Mouse (Mus musculus) embryonic stem cell, embryonic (primary cell): ENCODE results near the gene Afg1l.

Experiments
- CTCF ChIA-PET, 4 experiments: fragments of 300-600 bp in 2 of 4; fragments of 350-600 bp in 2 of 4; sonication (Branson Sonifier 250); formaldehyde crosslinking; loops; one replicate each; lab custom pipeline; 2022; ENCODE audit warnings: inconsistent platforms in 2 of 4; lab: Charles Lee
- POLR2A ChIA-PET, 4 experiments: fragments of 300-600 bp in 2 of 4; fragments of 350-600 bp in 2 of 4; sonication (Branson Sonifier 250); formaldehyde crosslinking; loops; one replicate each; lab custom pipeline; 2022; ENCODE audit warnings: antibody characterized with exemption in 4 of 4, inconsistent platforms in 1 of 4; lab: Charles Lee

The Afg1l gene

DNA sequence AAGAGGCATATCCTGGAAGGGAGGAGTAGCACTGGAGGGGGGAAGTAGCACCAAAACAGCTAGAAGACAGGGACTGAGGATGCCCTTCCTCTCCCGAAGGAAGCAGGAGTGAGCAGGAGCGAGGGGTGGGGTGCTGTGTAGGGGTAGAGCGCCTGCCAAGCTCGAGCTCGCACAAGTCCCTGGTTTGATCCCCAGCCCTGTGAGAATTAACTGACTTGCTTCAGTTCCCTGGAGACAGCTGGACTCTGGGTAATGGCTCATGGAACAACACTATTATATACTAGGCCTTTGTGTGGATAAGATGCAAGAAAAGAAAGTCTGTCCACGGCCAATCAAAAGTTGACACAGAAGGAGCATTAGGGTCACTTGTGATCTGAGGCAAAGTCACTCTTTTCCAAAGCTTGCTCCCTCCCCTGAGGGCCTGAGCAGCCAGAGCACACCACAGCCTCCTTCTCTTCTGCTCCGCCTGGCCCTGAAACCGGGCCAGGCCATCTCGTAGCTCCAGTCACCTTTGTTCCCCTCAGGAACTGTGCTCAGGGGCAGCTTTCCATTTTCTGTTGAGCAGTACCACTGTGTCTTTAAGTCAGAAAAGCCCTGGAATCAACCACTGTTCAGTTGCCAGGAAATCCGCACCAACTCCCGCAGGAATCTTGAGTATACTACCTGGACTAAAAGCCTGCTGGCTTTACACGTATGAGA lies 132.0 kb downstream of the Afg1l start:
- ChIA-PET CTCF (interaction anchor here (0.7 to 2.7 kb wide), 6 partner anchors 9 to 666 kb away, joined by 3 to 14 read pairs (median 4); no protein-coding TSS in a partner anchor), POLR2A (interaction anchor here in 2 of 4 experiments (0.6 to 4.0 kb wide), 9 partner anchors 9 to 334 kb away, joined by 3 to 17 read pairs (median 3); no protein-coding TSS in a partner anchor)

DNA sequence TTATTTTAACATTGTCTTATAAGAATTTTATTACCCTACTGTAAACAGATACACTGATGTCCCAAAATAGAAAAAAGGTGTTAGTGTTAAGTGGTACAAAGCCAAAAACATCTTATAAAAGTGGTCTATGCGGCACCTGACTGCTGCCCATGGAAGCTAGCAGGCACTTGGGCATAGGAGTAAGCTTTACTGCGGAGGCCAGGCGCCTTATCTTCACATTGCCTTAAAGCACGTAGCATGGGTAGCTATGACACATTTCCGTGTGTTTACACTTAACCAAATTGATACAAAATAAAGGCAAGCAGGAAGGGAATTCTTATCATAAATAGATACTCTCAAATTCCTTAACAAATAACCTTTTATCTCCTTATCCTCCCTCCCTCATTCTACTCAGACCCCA lies 135.7 kb downstream of the Afg1l start:
- ChIA-PET CTCF (interaction anchor here in 1 of 4 experiments (0.6 kb wide), 1 partner anchor 9 kb away, joined by 3 read pairs; no protein-coding TSS in a partner anchor), POLR2A (interaction anchor here in 1 of 4 experiments (0.6 kb wide), 1 partner anchor 37 kb away, joined by 3 read pairs; no protein-coding TSS in a partner anchor)

- ChIA-PET POLR2A (interaction anchor here in 1 of 4 experiments (1.0 kb wide), 1 partner anchor 218 kb away, joined by 3 read pairs; no protein-coding TSS in a partner anchor), CTCF (no interaction called here)
Measured at GRCm38 (mm10) chr10:42341815-42342457, 136.4 kb downstream of the Afg1l start.

DNA sequence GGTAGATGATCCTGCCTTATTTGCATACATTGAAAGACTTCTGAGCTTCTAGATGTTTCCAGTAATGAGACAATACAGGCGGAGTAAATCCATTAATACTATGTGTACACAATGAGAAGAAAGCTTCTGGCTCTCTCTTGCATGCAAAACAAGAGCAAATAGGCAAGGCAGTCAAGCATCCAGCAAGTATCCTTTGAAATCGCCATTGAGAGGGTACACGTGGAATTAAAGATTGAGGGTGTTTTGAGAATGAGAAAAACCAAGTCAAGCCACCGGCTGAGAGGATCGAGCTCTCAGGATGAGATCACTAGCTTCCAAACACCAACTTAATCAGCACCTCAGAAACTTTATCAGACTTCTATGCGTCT lies 138.0 kb downstream of the Afg1l start:
- ChIA-PET POLR2A (interaction anchor here in 2 of 4 experiments (1.2 to 3.0 kb wide), 5 partner anchors 20 to 299 kb away, joined by 3 to 8 read pairs (median 3); partner anchors contain the start of gene Snx3 (in 1 of the 2)), CTCF (interaction anchor here in 3 of 4 experiments (0.7 to 1.9 kb wide), 6 partner anchors 10 to 764 kb away, joined by 3 to 6 read pairs (median 3); no protein-coding TSS in a partner anchor)

GRCm38 (mm10) chr10:42339773-42340425 lies 138.5 kb downstream of the Afg1l start:
- ChIA-PET POLR2A (interaction anchor here in 2 of 4 experiments (0.9 to 3.0 kb wide), 6 partner anchors 8 to 300 kb away, joined by 3 to 8 read pairs (median 3); partner anchors contain the start of gene Snx3 (in 1 of the 2)), CTCF (interaction anchor here in 2 of 4 experiments (0.9 to 1.9 kb wide), 3 partner anchors 10 to 16 kb away, joined by 3 to 6 read pairs (median 3); no protein-coding TSS in a partner anchor)

DNA sequence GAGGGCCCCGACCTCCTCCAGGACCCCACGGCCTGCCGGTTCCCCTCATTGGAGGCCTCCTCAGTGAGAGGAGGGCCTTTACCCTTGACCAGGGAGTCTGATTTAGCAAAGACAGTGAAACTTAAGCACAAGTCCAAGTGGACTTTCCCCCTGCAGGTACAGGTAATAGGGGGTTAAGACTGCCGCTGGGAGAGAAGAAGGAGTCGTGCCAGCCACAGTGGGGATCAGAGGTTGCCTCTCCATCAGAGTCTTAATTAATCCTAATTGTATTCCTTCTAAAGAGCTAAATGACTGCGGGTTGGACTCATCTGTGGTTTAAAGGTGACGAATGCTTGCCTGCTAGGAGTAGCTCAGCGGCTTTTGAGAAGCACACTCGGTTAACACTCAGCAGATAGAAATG lies 139.9 kb downstream of the Afg1l start:
- CTCF ChIA-PET: interaction anchor here in 2 of 4 experiments (0.5 to 0.7 kb wide), 2 partner anchors 29 to 223 kb away, joined by 3 to 5 read pairs; no protein-coding TSS in a partner anchor
- POLR2A ChIA-PET: interaction anchor here in 3 of 4 experiments (0.7 to 3.2 kb wide), 4 partner anchors 10 to 223 kb away, joined by 3 to 17 read pairs (median 6); partner anchors contain the start of gene Snx3 (in 1 of the 3)

GRCm38 (mm10) chr10:42327576-42327975 lies 150.8 kb downstream of the Afg1l start:
- ChIA-PET CTCF (interaction anchor here in 1 of 4 experiments (0.7 kb wide), 1 partner anchor 19 kb away, joined by 3 read pairs; no protein-coding TSS in a partner anchor), POLR2A (interaction anchor here in 1 of 4 experiments (0.6 to 1.0 kb wide), 2 partner anchors 314 to 434 kb away, joined by 3 read pairs; partner anchors contain the start of gene Sec63)

- ChIA-PET CTCF (no interaction called here), POLR2A (interaction anchor here in 1 of 4 experiments (1.4 kb wide), 1 partner anchor 22 kb away, joined by 4 read pairs; no protein-coding TSS in a partner anchor)
Measured at GRCm38 (mm10) chr10:42325305-42325704, 153.1 kb downstream of the Afg1l start.

DNA sequence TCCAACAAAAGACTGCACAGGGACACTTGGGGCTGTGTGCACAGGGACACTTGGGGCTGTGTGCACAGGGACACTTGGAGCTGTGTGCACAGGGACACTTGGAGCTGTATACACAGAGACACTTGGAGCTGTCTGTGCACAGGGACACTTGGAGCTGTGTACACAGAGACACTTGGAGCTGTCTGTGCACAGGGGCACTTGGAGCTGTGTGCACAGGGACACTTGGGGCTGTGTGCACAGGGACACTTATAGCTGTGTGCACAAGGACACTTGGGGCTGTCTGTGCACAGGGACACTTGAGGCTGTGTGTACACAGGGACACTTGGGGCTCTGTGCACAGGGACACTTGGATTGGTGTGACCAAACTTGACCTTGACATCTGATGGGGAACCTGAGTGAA lies 154.4 kb downstream of the Afg1l start:
- POLR2A ChIA-PET: interaction anchor here in 2 of 4 experiments (0.7 to 0.8 kb wide), 2 partner anchors 197 to 290 kb away, joined by 3 read pairs; no protein-coding TSS in a partner anchor
- CTCF ChIA-PET: interaction anchor here in 1 of 4 experiments (0.5 to 0.7 kb wide), 2 partner anchors 260 to 507 kb away, joined by 3 read pairs; partner anchors contain the start of gene Ostm1

- CTCF ChIA-PET: no interaction called here
- POLR2A ChIA-PET: no interaction called here
Measured at GRCm38 (mm10) chr10:42313222-42313786, 165.1 kb downstream of the Afg1l start.

DNA sequence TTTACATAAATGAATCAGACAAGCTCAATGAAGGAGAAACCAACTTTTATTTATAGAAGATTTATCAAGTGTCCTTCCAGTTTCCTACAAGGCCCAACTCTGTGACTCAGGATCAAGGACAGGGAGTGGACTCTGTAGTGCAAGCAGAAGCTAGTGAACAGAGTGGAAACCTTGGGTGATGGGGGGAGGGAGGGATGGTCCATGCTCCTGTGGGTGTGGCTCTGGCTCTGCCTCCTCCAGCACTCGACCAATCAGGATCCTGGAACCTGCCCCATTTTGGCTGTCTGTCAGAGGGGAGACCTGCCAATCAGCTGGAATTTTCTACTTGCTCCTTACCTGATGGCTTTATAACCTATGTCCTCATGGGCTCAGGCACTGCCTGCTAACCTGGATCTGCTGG lies 165.8 kb downstream of the Afg1l start:
- CTCF ChIA-PET: no interaction called here
- POLR2A ChIA-PET: interaction anchor here in 1 of 4 experiments (0.6 kb wide), 2 partner anchors 108 to 134 kb away, joined by 3 read pairs; no protein-coding TSS in a partner anchor

GRCm38 (mm10) chr10:42308687-42308987 lies 169.7 kb downstream of the Afg1l start:
- POLR2A ChIA-PET: interaction anchor here in 2 of 4 experiments (0.6 to 1.2 kb wide), 4 partner anchors 327 to 877 kb away, joined by 3 to 4 read pairs (median 4); no protein-coding TSS in a partner anchor
- CTCF ChIA-PET: interaction anchor here in 3 of 4 experiments (0.6 to 1.7 kb wide), 17 partner anchors 16 to 532 kb away, joined by 3 to 8 read pairs (median 3); no protein-coding TSS in a partner anchor

DNA sequence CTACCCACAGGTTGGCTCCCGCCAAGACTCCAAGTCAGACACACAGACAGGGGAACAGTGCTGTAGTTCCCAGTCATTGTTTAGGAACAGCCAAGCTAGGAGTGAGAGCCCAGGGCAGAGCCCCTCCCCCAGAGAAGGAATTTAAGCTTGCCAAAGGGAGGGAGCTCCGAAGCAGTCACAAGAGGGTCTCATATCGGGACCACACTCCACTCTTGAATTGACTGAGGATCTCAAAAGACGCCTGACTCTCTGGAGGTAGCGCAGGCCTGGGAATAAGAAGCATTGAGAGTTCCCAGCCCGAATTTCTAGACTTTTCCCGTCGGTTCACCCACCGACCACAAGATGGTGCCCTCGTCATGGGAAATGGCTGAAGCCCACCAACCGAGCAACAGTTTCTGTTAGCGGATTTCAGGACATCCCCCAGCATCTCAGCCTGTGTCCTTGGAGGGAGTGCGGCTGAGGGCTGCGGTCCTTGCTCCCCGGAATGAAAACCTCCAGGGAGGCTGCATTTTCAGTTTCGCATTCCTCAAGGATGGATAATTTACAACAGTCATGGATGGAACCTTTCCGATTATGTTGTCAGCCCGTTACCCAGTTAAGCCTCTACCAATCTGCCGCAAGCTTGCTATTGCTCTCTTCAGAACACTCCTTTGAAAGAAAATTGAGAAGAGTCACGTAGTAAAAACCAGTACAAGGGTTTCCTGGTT lies 170.2 kb downstream of the Afg1l start:
- ChIA-PET CTCF (interaction anchor here (0.6 to 1.7 kb wide), 20 partner anchors 15 to 634 kb away, joined by 3 to 11 read pairs (median 4); no protein-coding TSS in a partner anchor), POLR2A (interaction anchor here (0.6 to 1.2 kb wide), 15 partner anchors 29 to 877 kb away, joined by 3 to 9 read pairs (median 3); no protein-coding TSS in a partner anchor)

DNA sequence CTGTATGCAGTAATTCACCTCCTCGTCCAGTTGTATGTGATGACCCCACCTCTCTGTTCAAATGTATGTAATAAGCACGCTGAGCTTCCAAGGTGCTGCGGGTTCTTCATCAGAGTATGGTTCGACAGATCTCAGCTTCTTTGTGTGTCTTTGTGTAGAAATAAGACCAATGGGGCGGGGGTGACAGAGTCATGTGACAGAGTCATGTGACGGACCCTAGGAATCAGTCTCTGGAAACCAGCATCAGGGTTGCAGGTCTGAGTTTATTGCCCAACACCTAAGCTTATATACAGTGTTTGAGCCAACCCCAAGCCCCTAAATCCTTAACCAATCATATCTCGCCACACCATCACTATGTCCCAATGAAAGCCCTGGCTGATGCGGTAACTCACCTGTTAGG lies 171.9 kb downstream of the Afg1l start:
- CTCF ChIA-PET: interaction anchor here in 1 of 4 experiments (1.1 kb wide), 1 partner anchor 146 kb away, joined by 3 read pairs; no protein-coding TSS in a partner anchor
- POLR2A ChIA-PET: interaction anchor here in 1 of 4 experiments (0.7 kb wide), 1 partner anchor 37 kb away, joined by 3 read pairs; no protein-coding TSS in a partner anchor

- POLR2A ChIA-PET: interaction anchor here in 3 of 4 experiments (0.6 to 1.3 kb wide), 6 partner anchors 22 to 701 kb away, joined by 3 to 5 read pairs (median 4); no protein-coding TSS in a partner anchor
- CTCF ChIA-PET: interaction anchor here in 2 of 4 experiments (0.5 kb wide), 2 partner anchors 72 to 115 kb away, joined by 3 read pairs; no protein-coding TSS in a partner anchor
Measured at GRCm38 (mm10) chr10:42300805-42301204, 177.6 kb downstream of the Afg1l start.

DNA sequence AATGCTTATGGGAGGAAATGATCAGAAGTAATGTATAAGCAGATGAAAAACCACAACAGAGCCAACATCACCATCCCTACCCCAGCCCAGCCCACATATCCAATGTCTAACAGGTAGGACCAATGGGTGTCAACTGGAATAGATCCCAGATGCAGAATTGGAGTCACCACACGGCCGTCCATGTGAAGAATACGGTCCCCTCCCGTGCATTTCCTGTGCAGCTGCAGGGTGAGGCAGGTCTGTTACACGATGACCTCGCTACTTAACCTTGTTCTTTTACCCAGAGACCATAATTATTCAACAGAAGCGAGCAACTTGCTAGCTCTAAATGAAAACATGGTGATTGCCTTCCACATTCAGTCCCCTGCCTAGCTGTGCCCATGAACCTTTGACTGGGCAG lies 178.4 kb downstream of the Afg1l start:
- POLR2A ChIA-PET: interaction anchor here in 2 of 4 experiments (0.5 to 1.3 kb wide), 2 partner anchors 23 to 851 kb away, joined by 5 read pairs; no protein-coding TSS in a partner anchor
- CTCF ChIA-PET: interaction anchor here in 2 of 4 experiments (0.5 to 0.9 kb wide), 4 partner anchors 73 to 687 kb away, joined by 3 to 4 read pairs (median 3); no protein-coding TSS in a partner anchor
